20 mouse cellular contexts compared by ENCODE assay signal in the genomic region with DNA sequence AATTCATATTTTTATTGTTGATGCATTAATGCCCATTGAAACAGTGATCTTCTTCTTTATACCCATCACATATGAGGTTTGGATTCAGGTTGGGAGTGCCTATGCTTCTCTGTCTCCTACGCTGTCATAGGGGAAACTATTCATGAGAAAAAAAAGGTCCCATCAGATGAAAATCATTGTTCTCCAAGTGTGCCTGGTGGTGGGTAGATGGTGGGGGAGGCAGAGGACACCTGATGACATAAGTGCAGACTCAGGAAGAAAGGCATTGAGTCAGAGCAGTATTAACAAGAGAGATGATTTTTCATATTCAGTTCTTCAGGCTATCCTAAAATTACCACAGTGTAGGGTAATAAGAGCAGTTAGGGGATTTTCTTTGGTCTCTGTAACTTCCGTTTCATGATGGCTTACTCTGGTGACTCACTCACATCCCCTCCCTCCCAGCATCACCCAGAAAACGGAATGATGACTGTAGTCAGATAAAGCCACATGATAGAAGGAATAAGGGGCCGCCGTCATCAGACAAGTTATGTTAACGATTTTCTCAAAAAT.
A peak's percentile ranks its signal among the peaks of the same experiment; 100 is the strongest.
DNase-seq lines count a peak whose midpoint lies in the region; ATAC-seq lines count a peak whose summit lies in the region.
"Had no signal": no experiment of that assay in that cellular context is flagged by ENCODE, and none has a peak within 500 bp of the region (broad histone marks: within the 10 kb centered on the region; RNA-seq: fewer than 3 reads in every experiment).

No protein-coding gene starts in this region.

- peak; percentile 39 for ATAC-seq in CD4-positive, CD25-positive, alpha-beta regulatory T cell, adult 4 months
- ATAC-seq: forebrain, embryonic 13.5 days; forebrain, embryonic 16.5 days; intestine, embryonic 15.5 days had no signal

- peak; percentile 2 for DNase-seq in right cerebral cortex, adult 18-20 months
- no peak for DNase-seq in right cerebral cortex, postnatal 4 days
- peak; percentile 33 for DNase-seq in brain, adult 2 months (ENCODE audit: low read depth, low spot score)
- no peak for DNase-seq in frontal cortex, adult 2 months (ENCODE audit: extremely low spot score in 1 of 2, low spot score in 1 of 2)
- no peak for DNase-seq in cerebellum, adult 9-10 months
- DNase-seq: adrenal gland, adult 2 months; adrenal gland, postnatal 14 days; cerebellum, adult 11-12 months; cerebellum, adult 8-10 months; cerebellum, postnatal 14 days; gastrocnemius, adult 2 months; gastrocnemius, postnatal 14 days; heart, adult 18-20 months; heart, postnatal 14 days; heart, postnatal 4 days; kidney, adult 11 months had no signal

Comparison
In these comparisons a context has a peak if more than half of its experiments do, and no peak if none do; other contexts are left out.
1. DNase-seq: peak in right cerebral cortex, adult 18-20 months (single experiment) and brain, adult 2 months (single experiment); none in right cerebral cortex, postnatal 4 days (single experiment), frontal cortex, adult 2 months (0 of 2) and cerebellum, adult 9-10 months (single experiment).